Mouse (Mus musculus) brain, embryonic 14.5 days (tissue): ENCODE data around the gene Dnajc9.

Source experiments
- CTCF ChIP-seq: fragments of 200-500 bp; IDR thresholded peaks from 2 replicates; pipeline ENCODE4 v1.5.1; 2012; ENCODE audit warnings: inconsistent platforms, mild to moderate bottlenecking, moderate library complexity, borderline replicate concordance; ENCODE audit not compliant: insufficient read depth, insufficient read length; ENCODE audit errors: extremely low read depth
- POLR2A ChIP-seq: fragments of 200-500 bp; IDR thresholded peaks from 2 replicates; pipeline ENCODE4 v1.6.1; 2012; ENCODE audit warnings: mild to moderate bottlenecking, inconsistent platforms, borderline replicate concordance; ENCODE audit not compliant: poor library complexity, insufficient read depth, insufficient read length, severe bottlenecking; ENCODE audit errors: extremely low read depth

- no peak for TF ChIP-seq CTCF
- no peak for TF ChIP-seq POLR2A
Observed at GRCm38 (mm10) chr14:20423046-20423445, 34.3 kb upstream of the Dnajc9 start.
